Mouse (Mus musculus) heart, adult 8-10 months (tissue): ENCODE measurements around the gene Olfr59. TPM values are rescaled to one million over a fixed set of nuclear protein-coding genes. Genes with fewer than 3 reads are reported as not detected.

ENCODE experiments used
- DNase-seq: peaks from one replicate; pipeline ENCODE4 v3.0.0; 2022; ENCODE audit warnings: low spot score
- total RNA-seq, 4 experiments: library from RNA; stranded (reverse); gene quantifications; 2 replicates each; pipeline ENCODE4 v1.2.4; 2022

Olfr59 gene
- total RNA-seq: not detected

- DNase-seq: no peak
Observed at GRCm38 (mm10) chr11:74283436-74283835, at the start of gene Olfr59. Gene Olfr59, plus strand, starts transcription at chr11:74283736.

DNA sequence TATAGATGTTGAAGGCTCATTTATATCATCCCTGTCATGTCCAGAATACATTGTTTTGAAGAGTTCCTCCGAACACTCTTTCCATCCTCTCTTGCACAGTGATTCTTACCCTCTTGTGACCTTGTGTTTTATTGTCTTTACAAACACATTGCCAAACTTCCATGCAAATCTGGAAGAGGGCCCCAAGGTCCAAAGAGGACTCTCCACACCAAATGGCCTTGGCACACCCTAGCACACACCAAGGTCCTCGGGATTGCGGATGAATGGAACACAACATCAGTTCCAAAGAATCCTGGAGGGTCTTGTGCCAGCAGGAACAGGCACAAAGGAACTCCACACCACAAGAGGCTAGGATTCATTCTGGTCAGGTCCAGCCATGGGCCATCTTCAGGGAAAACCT, 42.3 kb upstream of the Olfr59 start:
- no peak for DNase-seq

DNA sequence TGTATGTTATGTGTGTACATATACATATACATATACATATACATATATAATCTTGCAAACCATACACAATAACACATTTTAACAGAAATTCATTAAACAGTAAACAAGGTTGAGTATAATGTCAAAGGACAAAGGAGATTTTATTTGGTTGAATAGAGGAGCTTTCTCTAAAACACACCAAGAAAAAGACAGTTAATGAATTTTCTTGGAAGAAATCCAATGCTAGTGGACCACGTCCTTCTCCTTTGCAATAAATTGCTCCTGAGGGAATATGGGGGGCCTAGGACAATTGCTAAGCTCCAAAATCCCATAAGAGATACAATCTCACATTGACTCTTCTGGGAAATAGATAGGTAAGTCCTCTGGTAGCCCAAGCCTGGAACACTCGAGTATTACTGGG, 24.0 kb upstream of the Olfr59 start, which contains the start of gene Olfr406:
Gene Olfr406, plus strand, starts transcription at position 301 of the 400 bp plus-strand sequence.
- DNase-seq: no peak

DNA sequence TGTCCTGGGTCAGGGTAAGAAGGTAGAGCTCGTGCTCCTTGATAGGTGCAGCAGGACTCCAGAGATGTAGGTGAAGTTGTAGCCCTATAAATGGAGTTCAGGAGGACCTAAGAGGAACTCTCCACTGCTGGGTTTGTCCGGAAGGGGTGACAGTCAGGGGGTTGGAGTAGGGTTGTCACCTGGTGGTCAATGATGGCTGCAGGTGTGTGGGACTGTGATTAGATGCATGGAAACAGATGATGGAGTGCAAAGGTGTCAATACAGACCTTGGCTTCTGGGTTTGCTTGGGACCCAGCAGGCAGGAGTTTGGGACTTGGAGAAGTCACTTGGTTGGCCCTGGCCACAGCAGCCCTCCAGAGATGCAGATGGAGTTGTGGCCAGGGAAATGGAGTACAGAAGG, 3.7 kb downstream of the Olfr59 start:
- no peak for DNase-seq

- no peak for DNase-seq
Observed at GRCm38 (mm10) chr11:74326044-74326443, 42.5 kb downstream of the Olfr59 start.

- DNase-seq: no peak
Observed at GRCm38 (mm10) chr11:74328781-74329180, 45.2 kb downstream of the Olfr59 start.

GRCm38 (mm10) chr11:74337931-74338330, 54.4 kb downstream of the Olfr59 start, which contains the start of gene Olfr410:
Gene Olfr410, minus strand, starts transcription at chr11:74338031.
- DNase-seq: no peak

Other genes starting within 250 kb of the Olfr59 start
- not detected for gene Olfr139, start 227.2 kb upstream of the Olfr59 start, total RNA-seq
- not detected for gene Olfr399, start 227.1 kb upstream of the Olfr59 start, total RNA-seq
- not detected for gene Zfp616, start 213.8 kb upstream of the Olfr59 start, total RNA-seq
- not detected for gene Olfr401, start 170.0 kb upstream of the Olfr59 start, total RNA-seq
- not detected for gene Olfr402, start 130.2 kb upstream of the Olfr59 start, total RNA-seq
- not detected for gene Olfr403, start 97.5 kb upstream of the Olfr59 start, total RNA-seq
- not detected for gene Olfr43, start 72.4 kb upstream of the Olfr59 start, total RNA-seq
- gene Olfr406, start 23.9 kb upstream of the Olfr59 start, total RNA-seq: not detected
- gene Olfr410, start 54.3 kb downstream of the Olfr59 start, total RNA-seq: not detected
- gene Olfr411, start 68.9 kb downstream of the Olfr59 start, total RNA-seq: not detected
- gene Olfr412, start 78.3 kb downstream of the Olfr59 start, total RNA-seq: not detected